Mouse (Mus musculus) intestine, embryonic 16.5 days (tissue): Measurements from ENCODE around the gene Psmd7. TPM values are rescaled to one million over a fixed set of nuclear protein-coding genes. Genes with fewer than 3 reads are reported as not detected.

Source experiments
- ATAC-seq: fragments of 200-750 bp; cut with Nextera tagmentation; 2 replicates; pipeline ENCODE4 v1.8.0; 2017; ENCODE audit warnings: moderate TSS enrichment, moderate library complexity
- H3K27ac ChIP-seq: fragments of 300-500 bp; sonication (generic); 2 replicates; pipeline ENCODE4 v1.5.1; 2014; ENCODE audit warnings: mild to moderate bottlenecking, low read length
- H3K27me3 ChIP-seq: fragments of 300-500 bp; sonication (generic); replicated peaks from 2 replicates; pipeline ENCODE4 v1.6.1; 2014; ENCODE audit warnings: low read length, control low read depth, mixed read lengths; ENCODE audit not compliant: control insufficient read depth, insufficient read depth
- H3K36me3 ChIP-seq: fragments of 300-500 bp; sonication (generic); 2 replicates; pipeline ENCODE4 v1.6.1; 2014; ENCODE audit warnings: low read length, control low read depth; ENCODE audit not compliant: control insufficient read depth, insufficient read depth
- H3K4me1 ChIP-seq: fragments of 300-500 bp; sonication (generic); 2 replicates; pipeline ENCODE4 v1.6.1; 2014; ENCODE audit warnings: low read length, control low read depth, mixed read lengths; ENCODE audit not compliant: control insufficient read depth, insufficient read depth
- H3K4me2 ChIP-seq: fragments of 300-500 bp; sonication (generic); 2 replicates; pipeline ENCODE4 v1.6.1; 2014; ENCODE audit warnings: low read depth, low read length, control low read depth
- H3K4me3 ChIP-seq: fragments of 300-500 bp; sonication (generic); 2 replicates; pipeline ENCODE4 v1.5.1; 2014; ENCODE audit warnings: mild to moderate bottlenecking, low read length
- H3K9ac ChIP-seq: fragments of 300-500 bp; sonication (generic); 2 replicates; pipeline ENCODE4 v1.6.1; 2014; ENCODE audit warnings: low read depth, low read length
- H3K9me3 ChIP-seq: fragments of 300-500 bp; sonication (generic); 2 replicates; pipeline ENCODE4 v1.6.1; 2016; ENCODE audit warnings: low read length, control low read depth; ENCODE audit not compliant: control insufficient read depth
- WGBS: fragments of 180-500 bp; shearing (Covaris S2); extraction: QIAGEN DNeasy Blood & Tissue Kit; methylation state at CpG from one replicate; pipeline ENCODE4 v1.1.7; 2014; 5-methylcytosine and 5-hydroxymethylcytosine counted together
- polyA plus RNA-seq: library from polyadenylated mRNA; unstranded; fragments of >200 nt; fragmentation: Nextera tagmentation; extraction: Ambion mirVana; gene quantifications from 2 replicates; pipeline ENCODE4 v1.2.1, GENCODE M21; 2015

Gene Psmd7
- polyA plus RNA-seq, 1 experiment from 2014 or later: 219 TPM

DNA sequence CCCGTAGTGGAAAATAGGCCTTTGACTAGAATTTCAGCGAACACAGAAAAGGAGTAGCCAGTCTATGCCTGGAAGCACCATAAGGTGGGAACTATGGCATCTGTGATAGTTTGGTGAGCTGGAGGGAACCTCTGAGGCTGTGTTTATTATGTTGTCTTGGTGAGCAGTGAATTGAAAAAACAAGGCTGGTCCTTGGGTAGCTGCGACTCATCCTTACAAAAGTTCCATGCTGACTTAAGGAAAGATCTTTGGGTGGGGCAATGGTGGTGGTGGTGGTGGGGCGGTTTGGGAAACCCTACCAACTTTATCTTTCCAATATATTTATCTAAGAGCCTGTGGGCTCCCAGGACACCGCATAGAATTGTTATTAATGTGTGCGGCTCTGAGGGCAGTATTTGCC lies 25.1 kb upstream of the Psmd7 start:
- Histone ChIP-seq H3K4me2 (no peak overlapping the region), H3K4me1 (no peaks in the 10 kb centered on the region), H3K9me3 (no peaks in the 10 kb centered on the region), H3K27me3 (no peaks in the 10 kb centered on the region), H3K9ac (no peak overlapping the region), H3K36me3 (no peaks in the 10 kb centered on the region), H3K27ac (no peak overlapping the region), H3K4me3 (no peak overlapping the region)
- no peak for ATAC-seq
- WGBS: 84% methylated on average over 6 of the region's 6 CpGs

DNA sequence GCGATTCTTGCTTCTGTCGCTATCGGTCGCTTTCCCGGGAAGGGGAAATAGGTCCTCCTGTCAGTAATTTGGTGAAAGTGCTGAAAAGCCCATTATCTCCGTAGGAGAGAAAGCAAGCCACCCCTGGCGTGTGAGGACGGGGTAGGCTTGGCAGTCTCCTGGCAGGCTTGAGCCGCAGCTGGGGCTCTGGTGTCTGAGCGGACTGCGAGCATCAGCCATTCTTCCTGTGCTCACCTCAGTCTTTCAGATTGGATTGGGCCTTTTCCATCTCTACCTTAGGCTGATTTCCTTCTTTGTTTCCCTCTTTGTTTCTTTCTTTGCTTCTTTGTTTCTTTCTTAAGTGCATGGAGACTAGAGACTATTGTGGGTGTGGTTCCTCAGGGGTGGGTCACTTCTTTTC lies 22.6 kb upstream of the Psmd7 start:
- Histone ChIP-seq H3K36me3 (no peaks in the 10 kb centered on the region), H3K27me3 (no peaks in the 10 kb centered on the region), H3K9ac (no peak overlapping the region), H3K4me2 (no peak overlapping the region), H3K27ac (no peak overlapping the region), H3K4me3 (no peak overlapping the region), H3K4me1 (no peaks in the 10 kb centered on the region), H3K9me3 (no peaks in the 10 kb centered on the region)
- 75% methylated on average over 11 of the region's 11 CpGs for WGBS
- ATAC-seq: no peak

DNA sequence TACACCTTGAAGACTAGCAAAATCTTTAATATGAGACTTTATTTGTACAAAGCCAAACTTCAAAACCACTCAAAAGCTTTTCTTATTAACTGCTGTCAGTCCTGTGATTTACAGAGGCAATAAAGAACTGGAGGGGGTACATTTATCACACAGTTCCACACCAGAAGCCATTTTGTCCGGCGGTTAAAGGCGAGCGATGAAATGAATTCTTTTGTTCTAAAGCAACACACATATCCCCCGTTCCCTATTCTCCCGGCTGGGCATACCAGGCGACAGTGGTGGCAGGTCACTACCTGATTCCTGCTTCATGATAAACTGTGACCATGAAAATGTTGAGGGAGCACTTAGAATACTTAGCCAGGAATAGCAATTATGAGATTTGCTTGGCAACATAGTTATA lies 20.5 kb upstream of the Psmd7 start:
- ATAC-seq: no peak
- Histone ChIP-seq H3K4me3 (no peak overlapping the region), H3K9ac (no peak overlapping the region), H3K4me1 (no peaks in the 10 kb centered on the region), H3K36me3 (no peaks in the 10 kb centered on the region), H3K27ac (no peak overlapping the region), H3K27me3 (no peaks in the 10 kb centered on the region), H3K4me2 (no peak overlapping the region; the same call in 1 of the 2 replicates), H3K9me3 (no peaks in the 10 kb centered on the region)
- 38% methylated on average over 7 of the region's 7 CpGs for WGBS

DNA sequence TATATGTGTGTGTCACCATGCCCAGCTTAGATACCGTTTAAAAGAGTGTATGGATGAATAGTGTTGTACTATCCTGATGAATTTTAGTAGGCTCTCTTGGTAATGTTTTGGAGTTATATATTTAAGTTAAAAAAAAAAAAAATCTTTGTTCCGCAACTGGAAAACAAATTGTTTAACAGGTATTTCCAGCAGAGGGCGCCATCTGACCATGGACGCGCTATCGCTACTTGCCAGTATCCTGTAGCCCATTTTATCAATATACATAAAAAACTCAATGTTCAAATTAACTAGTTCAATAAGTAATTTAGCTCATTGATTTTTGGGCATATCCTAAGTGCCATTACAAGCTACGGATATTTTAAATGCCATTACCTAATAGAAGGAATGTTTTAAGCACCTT lies 14.8 kb upstream of the Psmd7 start:
- no peaks in the 10 kb centered on the region; the same call in 1 of the 2 replicates for H3K27me3 ChIP-seq
- no peak overlapping the region for H3K27ac ChIP-seq
- no peaks in the 10 kb centered on the region for H3K9me3 ChIP-seq
- no peak for ATAC-seq
- H3K9ac ChIP-seq: no peak overlapping the region
- WGBS: 4% methylated on average over 7 of the region's 7 CpGs
- no peak overlapping the region for H3K4me3 ChIP-seq
- H3K4me1 ChIP-seq: no peaks in the 10 kb centered on the region
- H3K36me3 ChIP-seq: no peaks in the 10 kb centered on the region
- no peak overlapping the region for H3K4me2 ChIP-seq

DNA sequence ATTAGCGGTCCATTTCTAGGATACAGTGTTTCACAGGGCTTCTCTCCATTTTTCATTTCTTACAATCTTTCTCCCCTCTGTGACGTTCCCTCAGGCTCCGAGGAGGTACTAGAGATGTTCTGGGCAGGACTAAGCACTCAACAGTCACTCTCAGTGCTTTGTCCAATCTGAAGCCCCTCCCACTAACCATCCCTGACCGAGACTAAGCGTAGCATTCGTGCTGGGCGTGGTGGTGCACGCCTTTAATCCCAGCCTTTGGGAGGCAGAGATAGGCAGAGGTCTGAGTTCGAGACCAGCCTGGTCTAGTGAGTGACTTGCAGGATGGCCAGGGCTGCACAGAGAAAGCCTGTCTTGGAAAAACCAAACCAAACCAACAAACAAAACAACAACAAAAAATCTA lies 11.4 kb upstream of the Psmd7 start:
- H3K4me2 ChIP-seq: no peak overlapping the region
- no peak overlapping the region for H3K9ac ChIP-seq
- no peaks in the 10 kb centered on the region for H3K4me1 ChIP-seq
- no peaks in the 10 kb centered on the region for H3K36me3 ChIP-seq
- no peaks in the 10 kb centered on the region; the same call in 1 of the 2 replicates for H3K27me3 ChIP-seq
- no peak overlapping the region for H3K4me3 ChIP-seq
- H3K27ac ChIP-seq: no peak overlapping the region
- ATAC-seq: no peak
- H3K9me3 ChIP-seq: no peaks in the 10 kb centered on the region
- 84% methylated on average over 9 of the region's 9 CpGs for WGBS

DNA sequence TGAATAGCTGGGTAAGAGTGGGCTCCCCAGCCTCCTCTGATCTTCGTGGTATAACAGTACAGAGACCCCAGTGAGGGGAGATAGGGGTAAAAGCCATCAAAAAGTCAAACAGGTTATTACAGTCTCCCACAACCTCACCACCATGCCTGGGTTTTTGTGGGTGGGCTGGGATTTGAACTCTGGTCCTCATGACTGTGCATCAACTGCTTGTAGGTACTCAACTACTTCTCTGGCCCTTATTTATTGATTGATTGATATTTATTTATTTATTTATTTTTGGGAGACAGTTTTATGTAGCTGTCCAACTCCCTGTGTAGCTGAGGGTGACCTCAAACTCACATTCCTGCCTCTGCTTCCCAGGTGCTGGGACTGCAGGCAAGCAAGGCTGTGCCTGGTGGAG lies 9.5 kb upstream of the Psmd7 start:
- Histone ChIP-seq H3K4me2 (no peak overlapping the region), H3K9ac (no peak overlapping the region), H3K9me3 (no peaks in the 10 kb centered on the region), H3K27ac (no peak overlapping the region), H3K27me3 (no peaks in the 10 kb centered on the region; the same call in 1 of the 2 replicates), H3K4me1 (no peaks in the 10 kb centered on the region), H3K4me3 (no peak overlapping the region), H3K36me3 (no peaks in the 10 kb centered on the region)
- ATAC-seq: no peak
- WGBS: 65% methylated on average over 1 of the region's 1 CpGs

DNA sequence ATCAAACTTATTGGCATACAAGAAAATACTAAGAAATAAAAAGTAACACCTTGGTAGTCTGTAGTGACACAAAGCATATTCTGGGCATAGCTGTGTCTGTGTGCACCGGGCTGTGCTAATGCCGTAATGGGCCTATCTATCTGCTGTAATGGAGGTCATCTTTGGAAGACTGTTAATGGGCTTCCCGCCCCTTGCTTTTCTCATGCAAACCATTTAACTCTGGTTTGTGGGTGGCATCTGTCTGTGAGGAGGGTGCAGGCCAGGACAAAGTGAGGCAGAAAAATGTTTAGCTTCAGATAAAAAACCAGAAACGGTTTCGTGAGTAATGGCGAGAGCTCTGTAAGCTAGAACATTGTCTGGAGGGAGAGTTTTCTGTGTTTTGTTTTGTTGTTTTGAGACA lies 6.6 kb upstream of the Psmd7 start:
- H3K9me3 ChIP-seq: no peaks in the 10 kb centered on the region
- no peaks in the 10 kb centered on the region for H3K4me1 ChIP-seq
- H3K4me2 ChIP-seq: no peak overlapping the region
- no peak overlapping the region for H3K4me3 ChIP-seq
- no peak overlapping the region for H3K27ac ChIP-seq
- ATAC-seq: no peak
- no peak overlapping the region for H3K9ac ChIP-seq
- no peaks in the 10 kb centered on the region for H3K36me3 ChIP-seq
- no peaks in the 10 kb centered on the region for H3K27me3 ChIP-seq
- 77% methylated on average over 6 of the region's 6 CpGs for WGBS

DNA sequence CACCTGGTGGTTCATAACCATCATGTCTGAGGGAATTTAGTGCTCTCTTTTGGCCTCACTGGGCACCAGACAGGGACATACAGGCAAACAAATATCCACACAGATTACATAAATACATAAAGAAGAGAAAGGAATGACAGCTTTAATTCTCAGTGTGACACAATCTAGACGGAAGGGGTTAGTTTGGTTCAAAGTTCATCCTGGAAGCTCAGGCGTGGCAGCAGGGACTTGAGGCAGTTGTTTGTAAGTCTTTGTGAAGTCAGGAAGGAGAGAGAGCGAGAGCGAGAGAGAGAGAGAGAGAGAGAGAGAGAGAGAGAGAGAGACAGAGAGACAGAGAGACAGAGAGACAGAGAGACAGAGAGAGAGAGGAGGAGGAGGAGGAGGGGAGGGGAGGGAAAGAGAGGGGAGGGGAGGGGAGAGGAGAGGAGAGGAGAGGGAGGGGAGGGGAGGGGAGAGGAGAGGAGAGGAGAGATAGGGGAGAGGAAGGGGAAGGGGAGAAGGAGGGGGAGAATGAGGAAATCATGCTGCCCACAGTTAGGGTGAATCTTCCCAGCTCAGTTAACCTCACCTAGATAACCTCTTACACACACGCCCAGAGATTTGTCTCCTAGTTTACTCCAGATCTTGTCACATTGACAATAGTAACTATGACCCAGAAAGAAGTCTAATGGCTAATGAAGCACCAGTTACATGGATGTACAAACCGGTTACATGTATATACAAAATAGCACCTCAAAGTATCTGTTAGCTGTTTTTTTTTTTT lies 5.9 kb upstream of the Psmd7 start:
- H3K4me1 ChIP-seq: no peaks in the 10 kb centered on the region
- H3K36me3 ChIP-seq: no peaks in the 10 kb centered on the region
- no peak overlapping the region for H3K27ac ChIP-seq
- 63% methylated on average over 6 of the region's 6 CpGs for WGBS
- no peak overlapping the region for H3K4me2 ChIP-seq
- peak; percentile 55 for ATAC-seq
- no peaks in the 10 kb centered on the region for H3K9me3 ChIP-seq
- H3K4me3 ChIP-seq: no peak overlapping the region
- no peaks in the 10 kb centered on the region for H3K27me3 ChIP-seq
- H3K9ac ChIP-seq: no peak overlapping the region

DNA sequence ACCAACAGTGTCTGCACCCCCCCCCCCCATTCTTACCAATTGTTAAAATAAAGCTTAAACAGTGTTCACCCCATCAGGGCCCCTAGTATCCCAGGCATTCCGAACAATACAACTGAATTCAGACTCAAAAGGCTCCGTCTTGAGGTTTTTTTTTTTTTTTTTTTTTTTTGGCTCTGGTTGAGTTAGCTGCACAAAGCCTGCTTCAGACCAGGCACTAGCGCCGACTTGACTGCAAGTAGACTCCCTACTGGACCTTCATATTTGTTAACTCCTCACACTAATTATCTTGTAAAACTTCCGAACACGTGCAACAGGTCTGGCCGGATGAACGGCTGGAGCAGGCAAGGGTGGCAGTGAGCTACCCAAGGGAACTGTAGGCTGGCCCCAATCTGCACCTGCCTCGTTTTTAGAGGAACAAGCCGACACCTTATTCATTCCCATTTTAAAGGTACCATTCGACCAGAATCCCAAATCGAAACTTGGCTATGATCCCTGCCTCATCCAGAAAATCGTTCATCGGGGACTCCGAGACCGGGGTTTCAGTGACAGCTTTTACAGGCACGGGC lies 752 bp downstream of the Psmd7 start:
- peak overlapping the region; percentile 97 for H3K4me3 ChIP-seq
- WGBS: 1% methylated on average over 17 of the region's 17 CpGs
- H3K9me3 ChIP-seq: no peaks in the 10 kb centered on the region
- peaks cover 9% of the 10 kb centered on the region for H3K4me1 ChIP-seq
- peak overlapping the region; percentile 64 for H3K4me2 ChIP-seq
- ATAC-seq: peak; percentile 49
- peak overlapping the region; percentile 70 for H3K27ac ChIP-seq
- H3K9ac ChIP-seq: peak overlapping the region; percentile 88
- H3K36me3 ChIP-seq: peaks cover 14% of the 10 kb centered on the region
- no peaks in the 10 kb centered on the region for H3K27me3 ChIP-seq
